Mouse (Mus musculus): ENCODE data around the gene Ccdc124. TPM values are rescaled to one million over a fixed set of nuclear protein-coding genes. Genes with fewer than 3 reads are reported as not detected.

Gene Ccdc124
- total and polyA plus RNA-seq, 3 experiments, result 47.6 to 87.1 TPM; not detected in 1

DNA sequence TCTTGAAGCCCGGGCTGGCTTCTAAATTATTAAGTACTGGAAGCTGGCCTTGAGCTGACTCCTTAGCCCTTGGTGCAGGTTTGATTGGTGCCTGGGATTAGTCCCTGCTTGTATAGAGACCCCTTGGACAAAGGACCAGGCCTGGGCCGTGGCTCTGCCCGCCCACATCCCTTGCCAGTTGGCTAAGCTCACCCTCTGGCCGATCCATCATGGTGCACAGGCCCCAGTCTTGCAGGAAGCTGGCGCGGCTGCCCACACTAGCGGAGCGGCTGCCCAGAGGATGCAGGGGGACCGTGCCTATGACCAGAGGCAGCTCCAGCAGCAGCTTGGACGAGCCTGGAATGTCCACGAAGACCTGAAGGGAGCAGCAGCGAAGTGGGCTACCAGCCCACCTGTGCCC, 37.1 kb downstream of the Ccdc124 start:
- Histone ChIP-seq H3K36me3 (ENCODE audit: control insufficient read depth in 1 of 2, insufficient read depth in 2 of 2, low read length in 2 of 2) (peaks cover 0 to 10% of the 10 kb centered on the region in 2 experiments; a peak in 2 of 4 replicates), H3K4me1 (ENCODE audit: control insufficient read depth in 1 of 2, insufficient read depth in 2 of 2, low read length in 2 of 2) (peaks cover 0 to 5% of the 10 kb centered on the region in 2 experiments; a peak in 1 of 4 replicates), H3K27ac (ENCODE audit: control insufficient read depth, low read depth, low read length) (no peak overlapping the region), H3K79me2 (ENCODE audit: control insufficient read depth, insufficient read depth, low read length, poor library complexity) (no peaks in the 10 kb centered on the region; the same call in 1 of the 2 replicates), H3K4me3 (ENCODE audit: control insufficient read depth in 1 of 2, insufficient read depth in 1 of 2, low read depth in 2 of 2, low read length in 2 of 2) (no peak overlapping the region), H3K9me3 (replicated peaks; ENCODE audit: insufficient read depth, low read length) (no peaks in the 10 kb centered on the region), H3K27me3 (ENCODE audit: control insufficient read depth in 1 of 2, insufficient read depth in 2 of 2, low read length in 2 of 2) (no peaks in the 10 kb centered on the region), H3K9ac (ENCODE audit: control insufficient read depth, low read depth, low read length, poor library complexity, severe bottlenecking) (no peak overlapping the region)
- no peak for DNase-seq (ENCODE audit: low read depth, low spot score)
- TF ChIP-seq CTCF (IDR thresholded peaks at IDR 0.05 in 2 of 3, conservative IDR thresholded peaks at IDR 0.05 in 1 of 3; ENCODE audit: control insufficient read depth in 1 of 3, insufficient read depth in 1 of 3, low read depth in 2 of 3, low read length in 3 of 3, poor library complexity in 1 of 3, severe bottlenecking in 1 of 3) (no peak), MAX (IDR thresholded peaks at IDR 0.05; ENCODE audit: low read length) (no peak), ELF1 (IDR thresholded peaks at IDR 0.05; ENCODE audit: low read depth, low read length) (no peak), POLR2AphosphoS2 (IDR thresholded peaks at IDR 0.05; ENCODE audit: low read length) (no peak), HCFC1 (IDR thresholded peaks at IDR 0.05; ENCODE audit: low read depth, low read length) (no peak), ZMIZ1 (IDR thresholded peaks at IDR 0.05; ENCODE audit: low read depth, low read length) (no peak)

- Histone ChIP-seq H3K27me3 (ENCODE audit: control insufficient read depth in 1 of 2, insufficient read depth in 2 of 2, low read length in 2 of 2) (no peaks in the 10 kb centered on the region), H3K4me1 (ENCODE audit: control insufficient read depth in 1 of 2, insufficient read depth in 2 of 2, low read length in 2 of 2) (no peaks in the 10 kb centered on the region), H3K79me2 (ENCODE audit: control insufficient read depth, insufficient read depth, low read length, poor library complexity) (no peaks in the 10 kb centered on the region; the same call in 1 of the 2 replicates), H3K27ac (ENCODE audit: control insufficient read depth, low read depth, low read length) (no peak overlapping the region), H3K4me3 (ENCODE audit: control insufficient read depth in 1 of 2, insufficient read depth in 1 of 2, low read depth in 2 of 2, low read length in 2 of 2) (no peak overlapping the region), H3K9me3 (replicated peaks; ENCODE audit: insufficient read depth, low read length) (no peaks in the 10 kb centered on the region), H3K36me3 (ENCODE audit: control insufficient read depth in 1 of 2, insufficient read depth in 2 of 2, low read length in 2 of 2) (no peaks in the 10 kb centered on the region), H3K9ac (ENCODE audit: control insufficient read depth, low read depth, low read length, poor library complexity, severe bottlenecking) (no peak overlapping the region)
- TF ChIP-seq MYB (IDR thresholded peaks at IDR 0.05; ENCODE audit: low read depth, low read length) (no peak), ETS1 (IDR thresholded peaks at IDR 0.05; ENCODE audit: low read depth, low read length) (no peak), RAD21 (IDR thresholded peaks at IDR 0.05; ENCODE audit: low read depth, low read length) (no peak), ZNF384 (IDR thresholded peaks at IDR 0.05; ENCODE audit: low read depth, low read length) (no peak), SMC3 (IDR thresholded peaks at IDR 0.05; ENCODE audit: low read depth, low read length) (no peak), ZMIZ1 (IDR thresholded peaks at IDR 0.05; ENCODE audit: low read depth, low read length) (no peak), POLR2AphosphoS5 (IDR thresholded peaks at IDR 0.05; ENCODE audit: borderline replicate concordance, low read depth, low read length) (no peak), GABPA (IDR thresholded peaks at IDR 0.05; ENCODE audit: low read depth, low read length) (no peak), MYC (IDR thresholded peaks at IDR 0.05; ENCODE audit: low read depth, low read length) (no peak)
- no peak for DNase-seq (ENCODE audit: low read depth, low spot score)
Measured at GRCm38 (mm10) chr8:70834071-70834470, 39.7 kb downstream of the Ccdc124 start.

DNA sequence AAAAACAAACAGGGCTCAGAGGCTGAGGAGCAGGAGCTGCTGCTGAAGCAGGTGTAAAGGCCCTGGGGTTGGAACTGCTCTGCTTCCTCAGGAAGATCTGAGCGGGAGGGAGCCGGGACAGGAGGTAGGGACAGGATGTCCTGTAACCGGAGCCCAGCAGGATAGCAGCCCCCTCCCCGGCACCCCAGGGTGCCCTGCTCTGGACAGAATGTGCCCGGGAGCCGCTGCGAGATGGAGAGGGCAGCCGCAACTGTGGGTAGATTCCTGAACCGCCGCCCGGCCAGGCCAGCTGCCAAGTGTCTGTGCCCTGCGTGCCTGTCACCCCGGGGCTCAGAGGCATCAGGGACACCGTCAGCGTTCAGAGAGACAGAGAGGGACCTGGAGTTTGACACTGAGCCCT, 40.2 kb downstream of the Ccdc124 start:
- no peak for TF ChIP-seq ETS1 (IDR thresholded peaks at IDR 0.05; ENCODE audit: low read depth, low read length)
- TF ChIP-seq ZC3H11A (IDR thresholded peaks at IDR 0.05; ENCODE audit: low read depth, low read length), result no peak
- TF ChIP-seq MAZ (IDR thresholded peaks at IDR 0.05; ENCODE audit: low read depth, low read length), result no peak
- no peak for TF ChIP-seq MYC (IDR thresholded peaks at IDR 0.05; ENCODE audit: low read depth, low read length)
- no peak for TF ChIP-seq SMC3 (IDR thresholded peaks at IDR 0.05; ENCODE audit: low read depth, low read length)
- TF ChIP-seq EP300 (IDR thresholded peaks at IDR 0.05; ENCODE audit: low read depth in 1 of 2, low read length in 2 of 2), result no peak
- TF ChIP-seq TBP (IDR thresholded peaks at IDR 0.05; ENCODE audit: low read depth, low read length), result no peak
- TF ChIP-seq GATA1 (IDR thresholded peaks at IDR 0.05; ENCODE audit: low read depth, low read length), result no peak
- TF ChIP-seq HCFC1 (IDR thresholded peaks at IDR 0.05; ENCODE audit: low read depth, low read length), result no peak
- TF ChIP-seq MYB (IDR thresholded peaks at IDR 0.05; ENCODE audit: low read depth, low read length), result no peak
- TF ChIP-seq TAL1 (IDR thresholded peaks at IDR 0.05; ENCODE audit: low read length), result no peak
- TF ChIP-seq JUND (IDR thresholded peaks at IDR 0.05; ENCODE audit: low read depth, low read length), result no peak
- TF ChIP-seq RCOR1 (IDR thresholded peaks at IDR 0.05; ENCODE audit: low read depth, low read length), result no peak
- no peak for TF ChIP-seq KAT2A (conservative IDR thresholded peaks at IDR 0.05; ENCODE audit: low read depth, low read length)
- TF ChIP-seq UBTF (IDR thresholded peaks at IDR 0.05; ENCODE audit: borderline replicate concordance, insufficient read depth, low read depth, low read length), result no peak
- no peak for TF ChIP-seq GABPA (IDR thresholded peaks at IDR 0.05; ENCODE audit: low read depth, low read length)
- TF ChIP-seq CTCF (IDR thresholded peaks at IDR 0.05 in 2 of 3, conservative IDR thresholded peaks at IDR 0.05 in 1 of 3; ENCODE audit: control insufficient read depth in 1 of 3, insufficient read depth in 1 of 3, low read depth in 2 of 3, low read length in 3 of 3, poor library complexity in 1 of 3, severe bottlenecking in 1 of 3), result no peak
- Histone ChIP-seq H3K27ac (ENCODE audit: control insufficient read depth, low read depth, low read length) (no peak overlapping the region), H3K27me3 (ENCODE audit: control insufficient read depth in 1 of 2, insufficient read depth in 2 of 2, low read length in 2 of 2) (no peaks in the 10 kb centered on the region), H3K9ac (ENCODE audit: control insufficient read depth, low read depth, low read length, poor library complexity, severe bottlenecking) (no peak overlapping the region), H3K4me1 (ENCODE audit: control insufficient read depth in 1 of 2, insufficient read depth in 2 of 2, low read length in 2 of 2) (no peaks in the 10 kb centered on the region), H3K4me3 (ENCODE audit: control insufficient read depth in 1 of 2, insufficient read depth in 1 of 2, low read depth in 2 of 2, low read length in 2 of 2) (no peak overlapping the region), H3K79me2 (ENCODE audit: control insufficient read depth, insufficient read depth, low read length, poor library complexity) (no peaks in the 10 kb centered on the region), H3K9me3 (replicated peaks; ENCODE audit: insufficient read depth, low read length) (no peaks in the 10 kb centered on the region), H3K36me3 (ENCODE audit: control insufficient read depth in 1 of 2, insufficient read depth in 2 of 2, low read length in 2 of 2) (no peaks in the 10 kb centered on the region)
- no peak for DNase-seq (ENCODE audit: low read depth, low spot score)

Measured in MEL (cell line).